Mouse (Mus musculus): ENCODE data around the gene Wipf2. TPM values are rescaled to one million over a fixed set of nuclear protein-coding genes. Genes with fewer than 3 reads are reported as not detected.
"Not testable (repeated sequence)": the region's sequence is repeated elsewhere in the genome, so short reads cannot be mapped to it uniquely, and the experiment has no call there.

The Wipf2 gene
- total and polyA plus RNA-seq, 3 experiments: 3.1 to 25.4 (median 23.9) TPM

GRCm38 (mm10) chr11:98933151-98933550, 69.7 kb downstream of the Wipf2 start:
- ATAC-seq (ENCODE audit: extremely low read depth, insufficient number of reproducible peaks, low FRiP score, poor library complexity, severe bottlenecking) (no peak), DNase-seq (ENCODE audit: low spot score) (no peak)
- H3K9me3 ChIP-seq (replicated peaks): no peaks in the 10 kb centered on the region
- no peak for TF ChIP-seq GATA2 (IDR thresholded peaks at IDR 0.05; ENCODE audit: borderline replicate concordance, low read depth, low read length)
- peaks cover 32% of the 10 kb centered on the region for H3K27me3 ChIP-seq (ENCODE audit: insufficient read depth, low read length)
- peak overlapping the region; percentile 55; the same call in 1 of the 2 replicates for H3K4me3 ChIP-seq (ENCODE audit: low read depth, low read length)
- peaks cover 87% of the 10 kb centered on the region for H3K4me1 ChIP-seq (ENCODE audit: insufficient read depth, low read depth, low read length)
- H3K36me3 ChIP-seq (replicated peaks): no peaks in the 10 kb centered on the region

GRCm38 (mm10) chr11:98933847-98934246, 70.4 kb downstream of the Wipf2 start:
- not testable (repeated sequence) for H3K9me3 ChIP-seq (replicated peaks); H3K4me3 ChIP-seq (ENCODE audit: low read depth, low read length); ATAC-seq (ENCODE audit: extremely low read depth, insufficient number of reproducible peaks, low FRiP score, poor library complexity, severe bottlenecking); DNase-seq (ENCODE audit: low spot score); H3K36me3 ChIP-seq (replicated peaks)
- Histone ChIP-seq H3K27me3 (ENCODE audit: insufficient read depth, low read length) (peaks cover 32% of the 10 kb centered on the region), H3K4me1 (ENCODE audit: insufficient read depth, low read depth, low read length) (peaks cover 87% of the 10 kb centered on the region)

- peaks cover 87% of the 10 kb centered on the region for H3K4me1 ChIP-seq (ENCODE audit: insufficient read depth, low read depth, low read length)
- no peak for TF ChIP-seq CTCF (IDR thresholded peaks at IDR 0.05; ENCODE audit: low read depth, low read length)
- no peak for TF ChIP-seq GATA1 (IDR thresholded peaks at IDR 0.05; ENCODE audit: borderline replicate concordance, low read length)
- no peak for TF ChIP-seq TAL1 (conservative IDR thresholded peaks at IDR 0.05; ENCODE audit: low read depth, low read length)
- no peak for TF ChIP-seq GATA2 (IDR thresholded peaks at IDR 0.05; ENCODE audit: borderline replicate concordance, low read depth, low read length)
- no peak for TF ChIP-seq POLR2AphosphoS5 (IDR thresholded peaks at IDR 0.05; ENCODE audit: insufficient replicate concordance, low read depth, low read length)
- DNase-seq (ENCODE audit: low spot score) (no peak), ATAC-seq (ENCODE audit: extremely low read depth, insufficient number of reproducible peaks, low FRiP score, poor library complexity, severe bottlenecking) (no peak)
- peaks cover 6% of the 10 kb centered on the region for H3K36me3 ChIP-seq (replicated peaks)
- no peak overlapping the region for H3K4me3 ChIP-seq (ENCODE audit: low read depth, low read length)
- H3K27me3 ChIP-seq (ENCODE audit: insufficient read depth, low read length): peaks cover 31% of the 10 kb centered on the region
- H3K9me3 ChIP-seq (replicated peaks): no peaks in the 10 kb centered on the region
These were observed 70.9 kb downstream of the Wipf2 start for GRCm38 (mm10) chr11:98934367-98934766.

- peaks cover 87% of the 10 kb centered on the region for H3K4me1 ChIP-seq (ENCODE audit: insufficient read depth, low read depth, low read length)
- H3K27me3 ChIP-seq (ENCODE audit: insufficient read depth, low read length): peaks cover 27% of the 10 kb centered on the region
- DNase-seq (ENCODE audit: low spot score): no peak
- no peaks in the 10 kb centered on the region for H3K9me3 ChIP-seq (replicated peaks)
- no peak overlapping the region for H3K4me3 ChIP-seq (ENCODE audit: low read depth, low read length)
- TF ChIP-seq TAL1 (conservative IDR thresholded peaks at IDR 0.05; ENCODE audit: low read depth, low read length) (no peak), CTCF (IDR thresholded peaks at IDR 0.05; ENCODE audit: low read depth, low read length) (no peak), GATA1 (IDR thresholded peaks at IDR 0.05; ENCODE audit: borderline replicate concordance, low read length) (no peak), POLR2AphosphoS5 (IDR thresholded peaks at IDR 0.05; ENCODE audit: insufficient replicate concordance, low read depth, low read length) (no peak), GATA2 (IDR thresholded peaks at IDR 0.05; ENCODE audit: borderline replicate concordance, low read depth, low read length) (no peak)
- ATAC-seq (ENCODE audit: extremely low read depth, insufficient number of reproducible peaks, low FRiP score, poor library complexity, severe bottlenecking): no peak
- H3K36me3 ChIP-seq (replicated peaks): peaks cover 13% of the 10 kb centered on the region
These were observed 71.7 kb downstream of the Wipf2 start for GRCm38 (mm10) chr11:98935123-98935522.

GRCm38 (mm10) chr11:98936170-98936569, 72.7 kb downstream of the Wipf2 start:
- ATAC-seq (ENCODE audit: extremely low read depth, insufficient number of reproducible peaks, low FRiP score, poor library complexity, severe bottlenecking): no peak
- Histone ChIP-seq H3K36me3 (replicated peaks) (peaks cover 21% of the 10 kb centered on the region), H3K4me3 (ENCODE audit: low read depth, low read length) (peak overlapping the region; percentile 81; the same call in 1 of the 2 replicates), H3K9me3 (replicated peaks) (no peaks in the 10 kb centered on the region), H3K27me3 (ENCODE audit: insufficient read depth, low read length) (peaks cover 24% of the 10 kb centered on the region), H3K4me1 (ENCODE audit: insufficient read depth, low read depth, low read length) (peaks cover 87% of the 10 kb centered on the region)
- DNase-seq (ENCODE audit: low spot score): no peak
- TF ChIP-seq GATA2 (IDR thresholded peaks at IDR 0.05; ENCODE audit: borderline replicate concordance, low read depth, low read length) (no peak), CTCF (IDR thresholded peaks at IDR 0.05; ENCODE audit: low read depth, low read length) (no peak), TAL1 (conservative IDR thresholded peaks at IDR 0.05; ENCODE audit: low read depth, low read length) (no peak), GATA1 (IDR thresholded peaks at IDR 0.05; ENCODE audit: borderline replicate concordance, low read length) (no peak), POLR2AphosphoS5 (IDR thresholded peaks at IDR 0.05; ENCODE audit: insufficient replicate concordance, low read depth, low read length) (no peak)

GRCm38 (mm10) chr11:98936606-98937409, 73.4 kb downstream of the Wipf2 start:
- Histone ChIP-seq H3K36me3 (replicated peaks) (peaks cover 21% of the 10 kb centered on the region), H3K4me1 (ENCODE audit: insufficient read depth, low read depth, low read length) (peaks cover 87% of the 10 kb centered on the region), H3K27me3 (ENCODE audit: insufficient read depth, low read length) (peaks cover 21% of the 10 kb centered on the region), H3K9me3 (replicated peaks) (no peaks in the 10 kb centered on the region), H3K4me3 (ENCODE audit: low read depth, low read length) (peak overlapping the region; percentile 81)
- no peak for DNase-seq (ENCODE audit: low spot score)
- ATAC-seq (ENCODE audit: extremely low read depth, insufficient number of reproducible peaks, low FRiP score, poor library complexity, severe bottlenecking): no peak
- no peak for TF ChIP-seq GATA1 (IDR thresholded peaks at IDR 0.05; ENCODE audit: borderline replicate concordance, low read length)
- no peak for TF ChIP-seq POLR2AphosphoS5 (IDR thresholded peaks at IDR 0.05; ENCODE audit: insufficient replicate concordance, low read depth, low read length)
- no peak for TF ChIP-seq CTCF (IDR thresholded peaks at IDR 0.05; ENCODE audit: low read depth, low read length)
- no peak for TF ChIP-seq TAL1 (conservative IDR thresholded peaks at IDR 0.05; ENCODE audit: low read depth, low read length)
- TF ChIP-seq GATA2 (IDR thresholded peaks at IDR 0.05; ENCODE audit: borderline replicate concordance, low read depth, low read length): no peak

Data from G1E (cell line).